Mouse (Mus musculus) neutrophil, adult 59 days (primary cell): ENCODE measurements around the gene Zfp955a. TPM values are rescaled to one million over a fixed set of nuclear protein-coding genes. Genes with fewer than 3 reads are reported as not detected.

Experiments
- total RNA-seq, 2 experiments: library from RNA; stranded (reverse); gene quantifications; 1 replicate in 1 of 2; 2 replicates in 1 of 2; pipeline ENCODE4 v1.2.4; 2023

Gene Zfp955a
- total RNA-seq = 1 to 10 TPM; 1.8 to 2.2 TPM

GRCm38 (mm10) chr17:33254530-33255318 lies at the start of gene Zfp955a:
Gene Zfp955a (minus strand): TSS chr17:33255145.

GRCm38 (mm10) chr17:33289039-33289875 lies 34.3 kb upstream of the Zfp955a start, which contains the start of gene Zfp955b:
Gene Zfp955b (plus strand): TSS chr17:33289544.

GRCm38 (mm10) chr17:33264376-33264775 lies 9.4 kb upstream of the Zfp955a start, which contains the start of gene Olfr63:
Gene Olfr63 (plus strand): TSS chr17:33264676.

GRCm38 (mm10) chr17:33221590-33221989 lies 33.4 kb downstream of the Zfp955a start, which contains the start of gene Olfr1564:
Gene Olfr1564 (minus strand): TSS chr17:33221690.

GRCm38 (mm10) chr17:33191002-33191401 lies 63.9 kb downstream of the Zfp955a start, which contains the start of gene Olfr239:
Gene Olfr239 (plus strand): TSS chr17:33191302.

Other genes starting within 250 kb of the Zfp955a start
- 1 to 10 TPM in 1 of 2 experiments, under 1 TPM in 1; 0.84 to 1.5 TPM for gene Zfp763, start 221.7 kb downstream of the Zfp955a start, total RNA-seq
- not detected for gene 4921501E09Rik, start 187.1 kb downstream of the Zfp955a start, total RNA-seq
- gene Zfp563, start 165.8 kb downstream of the Zfp955a start, total RNA-seq = 1 to 10 TPM; 1.8 to 2.8 TPM
- not detected for gene Morc2b, start 115.5 kb downstream of the Zfp955a start, total RNA-seq
- gene Olfr55, start 86.7 kb downstream of the Zfp955a start, total RNA-seq = not detected
- gene Olfr239, start 63.8 kb downstream of the Zfp955a start, total RNA-seq = not detected
- not detected for gene Olfr1564, start 33.5 kb downstream of the Zfp955a start, total RNA-seq
- under 1 TPM in 1 of 2 experiments, not detected in 1; 0.07 TPM for gene Olfr63, start 9.5 kb upstream of the Zfp955a start, total RNA-seq
- gene Zfp955b, start 34.4 kb upstream of the Zfp955a start, total RNA-seq = 1 to 10 TPM; 2.6 TPM
- gene Zfp81, start 103.7 kb upstream of the Zfp955a start, total RNA-seq = 1 to 10 TPM; 5.4 to 5.7 TPM
- 1 to 10 TPM; 7.0 to 7.8 TPM for gene Zfp101, start 139.5 kb upstream of the Zfp955a start, total RNA-seq
- not detected for gene Actl9, start 177.8 kb upstream of the Zfp955a start, total RNA-seq